Mouse (Mus musculus) MEL (cell line): ENCODE results near the gene Arpc1b. TPM values are rescaled to one million over a fixed set of nuclear protein-coding genes. Genes with fewer than 3 reads are reported as not detected.

Experiments
- DNase-seq: peaks from one replicate; pipeline ENCODE4 v3.0.0; 2011; ENCODE audit warnings: low read depth, low spot score
- H3K27ac ChIP-seq: 2 replicates; pipeline ENCODE4 v1.5.1; 2012; ENCODE audit warnings: low read depth, mild to moderate bottlenecking, control low read depth, low read length, moderate library complexity; ENCODE audit not compliant: control insufficient read depth
- H3K27me3 ChIP-seq, 2 experiments: fragments of 150-350 bp in 1 of 2; sonication (generic) in 1 of 2; 2 replicates each; pipeline ENCODE4 v1.6.1; 2012; ENCODE audit warnings: low read length in 2 of 2, mild to moderate bottlenecking in 2 of 2, improper control_type of control experiment in 1 of 2, moderate library complexity in 1 of 2; ENCODE audit not compliant: insufficient read depth in 2 of 2, control insufficient read depth in 1 of 2
- H3K36me3 ChIP-seq, 2 experiments: 2 replicates each; pipeline ENCODE4 v1.6.1; 2012 to 2014; ENCODE audit warnings: low read length in 2 of 2, improper control_type of control experiment in 1 of 2, inconsistent platforms in 1 of 2, mild to moderate bottlenecking in 1 of 2; ENCODE audit not compliant: insufficient read depth in 2 of 2, control insufficient read depth in 1 of 2
- H3K4me1 ChIP-seq, 2 experiments: fragments of 150-350 bp in 1 of 2; sonication (generic) in 1 of 2; 2 replicates each; pipeline ENCODE4 v1.6.1; 2012; ENCODE audit warnings: low read length in 2 of 2, improper control_type of control experiment in 1 of 2, mild to moderate bottlenecking in 1 of 2; ENCODE audit not compliant: insufficient read depth in 2 of 2, control insufficient read depth in 1 of 2
- H3K4me3 ChIP-seq, 2 experiments: fragments of 150-350 bp in 1 of 2; sonication (generic) in 1 of 2; 2 replicates each; pipeline ENCODE4 v1.5.1; 2012; ENCODE audit warnings: low read depth in 2 of 2, low read length in 2 of 2, mild to moderate bottlenecking in 2 of 2, moderate library complexity in 2 of 2, control low read depth in 1 of 2, improper control_type of control experiment in 1 of 2; ENCODE audit not compliant: control insufficient read depth in 1 of 2, insufficient read depth in 1 of 2
- H3K79me2 ChIP-seq: 2 replicates; pipeline ENCODE4 v1.6.1; 2012; ENCODE audit warnings: mild to moderate bottlenecking, low read length, moderate library complexity; ENCODE audit not compliant: control insufficient read depth, poor library complexity, insufficient read depth
- H3K9ac ChIP-seq: 2 replicates; pipeline ENCODE4 v1.6.1; 2012; ENCODE audit warnings: low read depth, mild to moderate bottlenecking, control low read depth, low read length, moderate library complexity; ENCODE audit not compliant: control insufficient read depth, poor library complexity, severe bottlenecking
- H3K9me3 ChIP-seq: fragments of 150-350 bp; sonication (generic); replicated peaks from 2 replicates; pipeline ENCODE4 v1.6.1; 2012; ENCODE audit warnings: mild to moderate bottlenecking, low read length, improper control_type of control experiment, moderate library complexity; ENCODE audit not compliant: insufficient read depth
- BHLHE40 ChIP-seq: IDR thresholded peaks from 2 replicates; pipeline ENCODE4 v1.6.1; 2012; ENCODE audit warnings: low read depth, mild to moderate bottlenecking, inconsistent platforms, low read length, improper control_type of control experiment, borderline replicate concordance
- CHD2 ChIP-seq: IDR thresholded peaks from 2 replicates; pipeline ENCODE4 v1.6.1; 2011; ENCODE audit warnings: low read length, improper control_type of control experiment
- ELF1 ChIP-seq: IDR thresholded peaks from 2 replicates; pipeline ENCODE4 v1.6.1; 2014; ENCODE audit warnings: low read depth, mild to moderate bottlenecking, inconsistent platforms, low read length, improper control_type of control experiment, moderate library complexity
- EP300 ChIP-seq, 2 experiments: IDR thresholded peaks; 2 replicates each; pipeline ENCODE4 v1.6.1; 2011; ENCODE audit warnings: improper control_type of control experiment in 2 of 2, low read length in 2 of 2, low read depth in 1 of 2, mild to moderate bottlenecking in 1 of 2
- ETS1 ChIP-seq: IDR thresholded peaks from 2 replicates; pipeline ENCODE4 v1.6.1; 2012; ENCODE audit warnings: low read depth, mild to moderate bottlenecking, inconsistent platforms, low read length, improper control_type of control experiment, moderate library complexity
- GABPA ChIP-seq: IDR thresholded peaks from 2 replicates; pipeline ENCODE4 v1.6.1; 2012; ENCODE audit warnings: low read depth, mild to moderate bottlenecking, inconsistent platforms, low read length, improper control_type of control experiment, moderate library complexity
- GATA1 ChIP-seq: IDR thresholded peaks from 2 replicates; pipeline ENCODE4 v1.6.1; 2011; ENCODE audit warnings: low read depth, low read length, improper control_type of control experiment
- HCFC1 ChIP-seq: IDR thresholded peaks from 2 replicates; pipeline ENCODE4 v1.6.1; 2012; ENCODE audit warnings: low read depth, mild to moderate bottlenecking, inconsistent platforms, low read length, improper control_type of control experiment, moderate library complexity
- JUND ChIP-seq: IDR thresholded peaks from 2 replicates; pipeline ENCODE4 v1.6.1; 2011; ENCODE audit warnings: low read depth, mild to moderate bottlenecking, improper control_type of control experiment, low read length
- KAT2A ChIP-seq: conservative IDR thresholded peaks from 2 replicates; pipeline ENCODE4 v1.6.1; 2012; ENCODE audit warnings: low read depth, low read length, improper control_type of control experiment, inconsistent platforms
- MAZ ChIP-seq: IDR thresholded peaks from 2 replicates; pipeline ENCODE4 v1.6.1; 2012; ENCODE audit warnings: low read depth, mild to moderate bottlenecking, inconsistent platforms, low read length, improper control_type of control experiment
- MEF2A ChIP-seq: IDR thresholded peaks from 2 replicates; pipeline ENCODE4 v1.6.1; 2014; ENCODE audit warnings: low read depth, mild to moderate bottlenecking, inconsistent platforms, low read length, improper control_type of control experiment; ENCODE audit not compliant: poor library complexity, insufficient replicate concordance, severe bottlenecking; ENCODE audit errors: extremely low read depth
- MXI1 ChIP-seq: IDR thresholded peaks from 2 replicates; pipeline ENCODE4 v1.6.1; 2011; ENCODE audit warnings: mild to moderate bottlenecking, low read depth, low read length, improper control_type of control experiment
- MYC ChIP-seq: IDR thresholded peaks from 2 replicates; pipeline ENCODE4 v1.6.1; 2011; ENCODE audit warnings: low read depth, mild to moderate bottlenecking, low read length, improper control_type of control experiment, moderate library complexity
- NELFE ChIP-seq: IDR thresholded peaks from 2 replicates; pipeline ENCODE4 v1.6.1; 2011; ENCODE audit warnings: low read depth, low read length, improper control_type of control experiment
- NRF1 ChIP-seq: IDR thresholded peaks from 2 replicates; pipeline ENCODE4 v1.6.1; 2014; ENCODE audit warnings: low read depth, mild to moderate bottlenecking, inconsistent platforms, low read length, improper control_type of control experiment, moderate library complexity; ENCODE audit not compliant: poor library complexity, insufficient read depth, severe bottlenecking
- POLR2A ChIP-seq, 2 experiments: IDR thresholded peaks; 2 replicates each; pipeline ENCODE4 v1.6.1; 2011 to 2012; ENCODE audit warnings: low read length in 2 of 2, mild to moderate bottlenecking in 2 of 2, control low read depth in 1 of 2, improper control_type of control experiment in 1 of 2, low read depth in 1 of 2, moderate library complexity in 1 of 2; ENCODE audit not compliant: control insufficient read depth in 1 of 2, insufficient read depth in 1 of 2, poor library complexity in 1 of 2
- POLR2AphosphoS2 ChIP-seq: IDR thresholded peaks from 2 replicates; pipeline ENCODE4 v1.6.1; 2011; ENCODE audit warnings: low read length, improper control_type of control experiment
- POLR2AphosphoS5 ChIP-seq: IDR thresholded peaks from 2 replicates; pipeline ENCODE4 v1.6.1; 2012; ENCODE audit warnings: low read depth, borderline replicate concordance, mild to moderate bottlenecking, inconsistent platforms, low read length, moderate library complexity, mixed read lengths
- RAD21 ChIP-seq: IDR thresholded peaks from 2 replicates; pipeline ENCODE4 v1.6.1; 2011; ENCODE audit warnings: mild to moderate bottlenecking, low read depth, low read length, improper control_type of control experiment
- RCOR1 ChIP-seq: IDR thresholded peaks from 2 replicates; pipeline ENCODE4 v1.6.1; 2012; ENCODE audit warnings: low read depth, mild to moderate bottlenecking, inconsistent platforms, low read length, improper control_type of control experiment
- TBP ChIP-seq: IDR thresholded peaks from 2 replicates; pipeline ENCODE4 v1.8.0; 2011; ENCODE audit warnings: low read depth, low read length, improper control_type of control experiment
- ZC3H11A ChIP-seq: IDR thresholded peaks from 2 replicates; pipeline ENCODE4 v1.6.1; 2012; ENCODE audit warnings: low read depth, mild to moderate bottlenecking, inconsistent platforms, low read length, improper control_type of control experiment
- ZNF384 ChIP-seq: IDR thresholded peaks from 2 replicates; pipeline ENCODE4 v1.6.1; 2012; ENCODE audit warnings: low read depth, mild to moderate bottlenecking, inconsistent platforms, low read length, improper control_type of control experiment
- polyA plus RNA-seq, 2 experiments: library from polyadenylated mRNA; stranded (reverse) in 1 of 2; unstranded in 1 of 2; fragments of >175 nt in 1 of 2; fragments of >200 nt in 1 of 2; gene quantifications; 2 replicates each; pipeline versions ENCODE4 v1.2.1 to v1.2.4; 2012; ENCODE audit warnings: low replicate concordance in 2 of 2, low read depth in 1 of 2; ENCODE audit not compliant: insufficient read length in 2 of 2, insufficient read depth in 1 of 2, missing spikeins in 1 of 2
- total RNA-seq: library from RNA; depleted of rRNA; stranded (reverse); fragments of 300-350 nt; gene quantifications from 2 replicates; pipeline ENCODE4 v1.2.3, GENCODE M21; 2012

The Arpc1b gene
- total and polyA plus RNA-seq, 3 experiments = 143 to 708 (median 432) TPM

GRCm38 (mm10) chr5:145166536-145167305, 52.7 kb downstream of the Arpc1b start, which contains the start of the genes Ptcd1 and Cpsf4 (continued):
- peak; percentile 94 for TF ChIP-seq NRF1
- peak; percentile 35; the same call in 1 of the 2 replicates for TF ChIP-seq MYC
- TF ChIP-seq POLR2A (IDR thresholded peaks at IDR 0.05; ENCODE audit: control insufficient read depth in 1 of 2, insufficient read depth in 1 of 2, low read depth in 1 of 2, low read length in 2 of 2, poor library complexity in 1 of 2) = peak; percentile 7 to 92; a peak in 2 of 4 replicates
- TF ChIP-seq EP300 (IDR thresholded peaks at IDR 0.05; ENCODE audit: low read depth in 1 of 2, low read length in 2 of 2) = 0 out of 4 replicates have a peak, but pooled peaks of 1 of the 2 experiments have one; percentile 11
- peak; percentile 83 for TF ChIP-seq MAZ
- peak; percentile 76 for TF ChIP-seq MXI1
- no peak for TF ChIP-seq ZC3H11A
- peak; percentile 65; the same call in 1 of the 2 replicates for TF ChIP-seq ELF1
- TF ChIP-seq NELFE = peak; percentile 92
- TF ChIP-seq KAT2A = no peak; the same call in 1 of the 2 replicates
- TF ChIP-seq MEF2A = no peak
- TF ChIP-seq ETS1 = peak; percentile 58; the same call in 1 of the 2 replicates

- H3K4me1 ChIP-seq = peaks cover 0 to 10% of the 10 kb centered on the region in 2 experiments; a peak in 3 of 4 replicates
- peak overlapping the region; percentile 54 for H3K27ac ChIP-seq
- no peaks in the 10 kb centered on the region for H3K27me3 ChIP-seq
- no peaks in the 10 kb centered on the region for H3K9me3 ChIP-seq
- H3K4me3 ChIP-seq = peak overlapping the region; percentile 97 to 99
- peaks cover 9% of the 10 kb centered on the region in 2 experiments for H3K36me3 ChIP-seq
- no peak for DNase-seq
- H3K9ac ChIP-seq = peak overlapping the region; percentile 94
- H3K79me2 ChIP-seq = peaks cover 31% of the 10 kb centered on the region
- TF ChIP-seq POLR2A (IDR thresholded peaks at IDR 0.05; ENCODE audit: control insufficient read depth in 1 of 2, insufficient read depth in 1 of 2, low read depth in 1 of 2, low read length in 2 of 2, poor library complexity in 1 of 2) (0 out of 4 replicates have a peak, but pooled peaks have one; percentile 11 to 39), ETS1 (no peak)
These were observed 53.3 kb downstream of the Arpc1b start for GRCm38 (mm10) chr5:145167306-145167661.

- Histone ChIP-seq H3K9ac (no peak overlapping the region), H3K4me3 (no peak overlapping the region), H3K4me1 (no peaks in the 10 kb centered on the region), H3K27me3 (no peaks in the 10 kb centered on the region), H3K79me2 (no peaks in the 10 kb centered on the region), H3K9me3 (no peaks in the 10 kb centered on the region), H3K27ac (no peak overlapping the region), H3K36me3 (peaks cover 0 to 15% of the 10 kb centered on the region in 2 experiments; a peak in 2 of 4 replicates)
- no peak for DNase-seq
- TF ChIP-seq ZNF384 = no peak
- no peak for TF ChIP-seq RAD21
- no peak for TF ChIP-seq TBP
- no peak for TF ChIP-seq HCFC1
- TF ChIP-seq MXI1 = no peak
- no peak for TF ChIP-seq GATA1
- TF ChIP-seq GABPA = no peak
- TF ChIP-seq BHLHE40 = no peak
- TF ChIP-seq JUND = no peak
- TF ChIP-seq RCOR1 = no peak
- TF ChIP-seq EP300 (IDR thresholded peaks at IDR 0.05; ENCODE audit: low read depth in 1 of 2, low read length in 2 of 2) = no peak
- no peak for TF ChIP-seq MAZ
- no peak for TF ChIP-seq POLR2AphosphoS2
- no peak for TF ChIP-seq CHD2
- TF ChIP-seq POLR2AphosphoS5 = no peak
These were observed 64.5 kb downstream of the Arpc1b start for GRCm38 (mm10) chr5:145178461-145178980.
